Mouse (Mus musculus) forebrain, embryonic 16.5 days (tissue): ENCODE measurements around the gene Klf7. TPM values are rescaled to one million over a fixed set of nuclear protein-coding genes. Genes with fewer than 3 reads are reported as not detected.

ENCODE experiments used
- ATAC-seq: fragments of 200-750 bp; cut with Nextera tagmentation; 2 replicates; pipeline ENCODE4 v1.8.0; 2017; ENCODE audit warnings: mild to moderate bottlenecking, moderate library complexity
- H3K27ac ChIP-seq: fragments of 300-500 bp; sonication (generic); 2 replicates; pipeline ENCODE4 v1.5.1; 2014; ENCODE audit warnings: low read length, control low read depth
- H3K27me3 ChIP-seq: fragments of 300-500 bp; sonication (generic); replicated peaks from 2 replicates; pipeline ENCODE4 v1.6.1; 2014; ENCODE audit warnings: low read length; ENCODE audit not compliant: control insufficient read depth, insufficient read depth
- H3K36me3 ChIP-seq: fragments of 300-500 bp; sonication (generic); 2 replicates; pipeline ENCODE4 v1.6.1; 2014; ENCODE audit not compliant: control insufficient read depth, insufficient read depth
- H3K4me1 ChIP-seq: fragments of 300-500 bp; sonication (generic); replicated peaks from 2 replicates; pipeline ENCODE4 v1.6.1; 2014; ENCODE audit warnings: low read length; ENCODE audit not compliant: control insufficient read depth, insufficient read depth
- H3K4me2 ChIP-seq: fragments of 300-500 bp; sonication (generic); 2 replicates; pipeline ENCODE4 v1.6.1; 2014; ENCODE audit warnings: mild to moderate bottlenecking, low read length, control low read depth
- H3K4me3 ChIP-seq: fragments of 300-500 bp; sonication (generic); replicated peaks from 2 replicates; pipeline ENCODE4 v1.5.1; 2014; ENCODE audit warnings: mild to moderate bottlenecking, low read length, control low read depth
- H3K9ac ChIP-seq: fragments of 300-500 bp; sonication (generic); replicated peaks from 2 replicates; pipeline ENCODE4 v1.6.1; 2014; ENCODE audit warnings: low read depth, low read length, control low read depth
- H3K9me3 ChIP-seq: fragments of 300-500 bp; sonication (generic); 2 replicates; pipeline ENCODE4 v1.6.1; 2016; ENCODE audit warnings: low read length; ENCODE audit not compliant: control insufficient read depth
- WGBS: fragments of 180-500 bp; shearing (Covaris S2); extraction: QIAGEN DNeasy Blood & Tissue Kit; methylation state at CpG from one replicate; pipeline ENCODE4 v1.1.7; 2014; 5-methylcytosine and 5-hydroxymethylcytosine counted together
- polyA plus RNA-seq: library from polyadenylated mRNA; unstranded; fragments of >200 nt; fragmentation: Nextera tagmentation; extraction: Ambion mirVana; gene quantifications from 2 replicates; pipeline ENCODE4 v1.2.1, GENCODE M21; 2015

Gene Klf7
- polyA plus RNA-seq, 1 experiment from 2014 or later, result 131 TPM

DNA sequence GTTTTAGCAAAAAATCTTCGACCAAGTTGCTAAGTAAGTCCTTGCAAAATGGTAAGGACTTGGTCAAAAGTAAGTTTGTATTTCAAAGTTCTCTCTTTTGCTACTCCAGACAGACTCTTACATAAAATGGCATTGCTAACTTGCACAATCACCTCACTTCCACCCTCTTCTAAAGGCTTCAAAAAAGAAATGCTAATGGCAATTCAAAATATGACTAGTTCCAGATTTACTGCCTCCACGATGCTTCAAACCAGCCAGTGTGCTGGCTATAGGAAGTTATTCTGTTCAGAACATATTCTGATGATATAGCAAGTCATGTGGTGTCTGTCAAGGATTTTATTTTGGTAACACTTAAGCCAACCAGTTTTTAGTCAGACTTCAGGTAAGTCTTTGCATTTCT is 41.8 kb downstream of the Klf7 start:
- H3K9ac ChIP-seq, result no peak overlapping the region
- H3K4me2 ChIP-seq, result no peak overlapping the region
- H3K4me3 ChIP-seq, result no peak overlapping the region
- 94% methylated on average over 2 of the region's 2 CpGs for WGBS
- ATAC-seq, result no peak
- H3K36me3 ChIP-seq, result peaks cover 9% of the 10 kb centered on the region
- H3K4me1 ChIP-seq, result peaks cover 13% of the 10 kb centered on the region
- no peaks in the 10 kb centered on the region for H3K27me3 ChIP-seq
- no peak overlapping the region for H3K27ac ChIP-seq
- no peaks in the 10 kb centered on the region for H3K9me3 ChIP-seq

DNA sequence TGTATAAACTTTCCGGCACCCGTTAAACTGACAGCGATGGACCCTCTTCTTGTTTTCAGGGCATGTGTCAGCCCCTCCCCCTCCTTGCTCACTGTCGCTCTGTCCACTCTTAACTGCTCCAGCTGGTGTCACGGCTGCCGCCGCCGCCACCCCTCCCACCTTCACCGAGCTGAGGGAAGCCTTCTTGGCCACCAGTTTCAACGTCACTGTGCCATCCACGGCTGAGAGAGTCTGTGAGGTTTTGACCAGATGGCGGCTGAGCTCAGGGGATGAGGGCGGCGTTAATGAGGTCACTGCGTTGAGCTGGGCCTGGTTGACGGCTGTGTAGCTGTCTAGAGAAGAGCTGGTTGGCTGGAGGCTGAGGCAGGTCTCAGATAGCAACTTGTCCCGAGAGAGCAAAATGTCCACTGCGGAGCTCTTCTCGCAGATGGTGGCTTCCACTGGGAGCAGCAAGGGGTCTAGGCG is 43.3 kb downstream of the Klf7 start:
- no peak for ATAC-seq
- Histone ChIP-seq H3K27ac (no peak overlapping the region), H3K9ac (no peak overlapping the region), H3K4me2 (no peak overlapping the region), H3K4me3 (no peak overlapping the region), H3K4me1 (peaks cover 23% of the 10 kb centered on the region), H3K36me3 (peaks cover 9% of the 10 kb centered on the region), H3K27me3 (no peaks in the 10 kb centered on the region), H3K9me3 (no peaks in the 10 kb centered on the region)
- 81% methylated on average over 20 of the region's 20 CpGs for WGBS

- 0 out of 2 replicates have a peak, but pooled peaks have one; percentile 29 for ATAC-seq
- Histone ChIP-seq H3K9me3 (no peaks in the 10 kb centered on the region), H3K4me1 (peaks cover 25% of the 10 kb centered on the region), H3K4me3 (no peak overlapping the region), H3K4me2 (no peak overlapping the region), H3K27me3 (no peaks in the 10 kb centered on the region), H3K36me3 (peaks cover 9% of the 10 kb centered on the region), H3K27ac (no peak overlapping the region), H3K9ac (no peak overlapping the region)
- WGBS, result 59% methylated on average over 9 of the region's 9 CpGs
These were observed 43.9 kb downstream of the Klf7 start for GRCm38 (mm10) chr1:64078011-64078746.

GRCm38 (mm10) chr1:64074051-64074450 is 48.0 kb downstream of the Klf7 start:
- Histone ChIP-seq H3K4me3 (no peak overlapping the region), H3K4me1 (peaks cover 31% of the 10 kb centered on the region), H3K9ac (no peak overlapping the region), H3K27ac (no peak overlapping the region), H3K9me3 (no peaks in the 10 kb centered on the region), H3K27me3 (no peaks in the 10 kb centered on the region), H3K36me3 (peaks cover 9% of the 10 kb centered on the region), H3K4me2 (no peak overlapping the region)
- WGBS, result 58% methylated on average over 5 of the region's 5 CpGs
- ATAC-seq, result peak; percentile 72

GRCm38 (mm10) chr1:64070947-64071346 is 51.1 kb downstream of the Klf7 start:
- Histone ChIP-seq H3K4me2 (no peak overlapping the region), H3K9ac (no peak overlapping the region), H3K4me1 (peaks cover 47% of the 10 kb centered on the region), H3K9me3 (no peaks in the 10 kb centered on the region), H3K4me3 (no peak overlapping the region), H3K27me3 (no peaks in the 10 kb centered on the region), H3K27ac (no peak overlapping the region), H3K36me3 (no peaks in the 10 kb centered on the region)
- WGBS, result 56% methylated on average over 2 of the region's 2 CpGs
- no peak for ATAC-seq

- H3K36me3 ChIP-seq, result no peaks in the 10 kb centered on the region
- peak; percentile 98 for ATAC-seq
- no peak overlapping the region for H3K4me3 ChIP-seq
- H3K27ac ChIP-seq, result peak overlapping the region; percentile 93
- H3K4me1 ChIP-seq, result peaks cover 62% of the 10 kb centered on the region
- WGBS, result 4% methylated on average over 10 of the region's 10 CpGs
- no peaks in the 10 kb centered on the region for H3K27me3 ChIP-seq
- no peaks in the 10 kb centered on the region for H3K9me3 ChIP-seq
- H3K4me2 ChIP-seq, result peak overlapping the region; percentile 34
- peak overlapping the region; percentile 33; the same call in 1 of the 2 replicates for H3K9ac ChIP-seq
These were observed 55.5 kb downstream of the Klf7 start for GRCm38 (mm10) chr1:64066320-64067254.

GRCm38 (mm10) chr1:64061488-64061887 is 60.6 kb downstream of the Klf7 start:
- H3K9me3 ChIP-seq, result no peaks in the 10 kb centered on the region
- H3K4me3 ChIP-seq, result no peak overlapping the region
- WGBS, result 44% methylated on average over 10 of the region's 10 CpGs
- H3K36me3 ChIP-seq, result no peaks in the 10 kb centered on the region
- no peak for ATAC-seq
- no peak overlapping the region for H3K4me2 ChIP-seq
- H3K4me1 ChIP-seq, result peaks cover 54% of the 10 kb centered on the region
- H3K27ac ChIP-seq, result peak overlapping the region; percentile 82
- H3K27me3 ChIP-seq, result no peaks in the 10 kb centered on the region
- 0 out of 2 replicates have a peak overlapping the region, but pooled peaks have one; percentile 41 for H3K9ac ChIP-seq

GRCm38 (mm10) chr1:64060699-64061454 is 61.2 kb downstream of the Klf7 start:
- no peaks in the 10 kb centered on the region for H3K36me3 ChIP-seq
- H3K9ac ChIP-seq, result peak overlapping the region; percentile 41; the same call in 1 of the 2 replicates
- peak overlapping the region; percentile 82 for H3K27ac ChIP-seq
- WGBS, result 17% methylated on average over 9 of the region's 9 CpGs
- peak; percentile 56 for ATAC-seq
- H3K4me3 ChIP-seq, result no peak overlapping the region
- H3K4me2 ChIP-seq, result peak overlapping the region; percentile 15; the same call in 1 of the 2 replicates
- no peaks in the 10 kb centered on the region for H3K27me3 ChIP-seq
- H3K9me3 ChIP-seq, result no peaks in the 10 kb centered on the region
- peaks cover 48% of the 10 kb centered on the region for H3K4me1 ChIP-seq
